Mouse (Mus musculus): ENCODE results near the gene Eif3d.

DNA sequence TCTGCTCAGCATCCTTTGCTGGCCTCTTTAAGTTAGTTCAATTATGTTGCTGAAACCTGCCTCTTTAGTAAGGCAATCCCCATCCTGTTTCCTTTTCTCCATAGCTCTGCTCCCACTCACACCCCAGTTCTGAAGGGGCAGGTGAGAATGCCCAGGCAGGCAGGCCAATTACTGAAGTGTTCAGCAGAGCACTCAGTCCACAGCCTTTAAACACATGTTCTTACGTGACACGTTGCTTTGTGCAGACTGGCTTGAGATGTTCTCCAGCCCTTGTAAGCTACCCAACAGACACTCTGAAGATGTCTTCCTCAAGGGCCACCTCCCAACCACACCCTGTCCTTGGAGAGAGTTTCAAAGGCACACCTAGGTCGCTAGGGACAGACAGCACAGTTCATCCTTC is 12.5 kb downstream of the Eif3d start:
- TF ChIP-seq CTCF (conservative IDR thresholded peaks at IDR 0.05; ENCODE audit: low read length) (no peak), POU5F1 (IDR thresholded peaks at IDR 0.05; ENCODE audit: borderline replicate concordance, low read length) (no peak)
